Mouse (Mus musculus): ENCODE data around the gene Irs2.
A peak's percentile ranks its signal among the peaks of the same experiment; 100 is the strongest.

Irs2 gene

DNA sequence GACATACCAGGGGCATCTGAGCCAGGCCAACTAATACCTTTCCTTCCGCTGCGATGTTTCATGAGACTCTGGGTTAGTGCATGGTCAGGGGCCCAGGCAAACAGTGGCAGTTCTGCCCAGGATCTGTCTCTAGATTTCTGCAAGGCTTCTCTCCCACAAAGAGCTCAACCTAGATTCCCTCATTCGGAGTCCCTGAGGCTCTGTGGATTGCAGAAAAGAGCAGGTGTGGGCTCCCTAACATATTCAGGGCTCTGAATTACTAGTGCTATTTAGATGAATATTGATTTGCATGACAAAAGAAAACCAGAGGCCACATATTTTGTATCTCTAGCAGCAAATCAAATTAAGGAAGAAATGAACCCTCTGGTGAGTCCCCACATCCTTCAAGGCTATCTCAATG, 18.3 kb downstream of the Irs2 start:
- DNase-seq (ENCODE audit: low spot score): no peak

DNA sequence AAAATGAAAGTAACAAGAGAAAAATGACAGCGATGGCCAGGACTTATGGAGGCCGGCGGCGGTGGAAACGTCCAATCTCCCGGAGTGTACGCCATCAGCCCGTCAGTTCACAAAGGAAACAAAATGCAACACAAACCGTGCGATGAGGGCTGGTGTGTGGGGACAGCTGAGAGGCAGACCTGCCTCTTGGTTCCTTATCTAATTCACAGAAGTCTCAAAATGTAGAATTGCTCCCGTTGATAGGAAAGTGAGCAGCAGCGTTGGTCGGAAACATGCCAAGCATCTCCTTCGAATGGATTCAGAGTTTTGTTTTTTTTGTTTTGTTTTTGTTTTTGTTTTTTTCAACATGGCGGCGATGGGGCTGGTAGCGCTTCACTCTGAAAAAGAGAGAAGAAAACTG, 21.6 kb downstream of the Irs2 start:
- DNase-seq (ENCODE audit: low spot score): no peak

DNA sequence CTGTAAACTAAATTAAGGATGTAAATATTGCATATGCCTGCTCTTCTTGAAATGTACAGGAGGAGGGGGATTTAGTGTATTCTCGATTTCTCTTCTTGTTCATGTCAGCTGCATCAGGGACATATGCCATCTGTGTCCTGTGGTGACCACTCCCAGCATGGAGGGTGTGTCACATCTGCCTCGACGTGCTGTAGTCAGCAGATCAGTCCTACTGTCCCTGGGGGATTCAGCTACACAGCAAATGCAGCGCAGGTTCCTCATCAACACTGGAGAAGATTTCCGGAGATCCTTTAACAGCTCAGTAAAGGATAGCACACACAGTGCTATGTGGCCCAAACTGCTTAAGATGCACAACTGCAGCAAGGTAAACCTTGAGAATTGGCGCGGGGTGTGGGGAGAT, 23.2 kb downstream of the Irs2 start:
- DNase-seq (ENCODE audit: low spot score): no peak

DNA sequence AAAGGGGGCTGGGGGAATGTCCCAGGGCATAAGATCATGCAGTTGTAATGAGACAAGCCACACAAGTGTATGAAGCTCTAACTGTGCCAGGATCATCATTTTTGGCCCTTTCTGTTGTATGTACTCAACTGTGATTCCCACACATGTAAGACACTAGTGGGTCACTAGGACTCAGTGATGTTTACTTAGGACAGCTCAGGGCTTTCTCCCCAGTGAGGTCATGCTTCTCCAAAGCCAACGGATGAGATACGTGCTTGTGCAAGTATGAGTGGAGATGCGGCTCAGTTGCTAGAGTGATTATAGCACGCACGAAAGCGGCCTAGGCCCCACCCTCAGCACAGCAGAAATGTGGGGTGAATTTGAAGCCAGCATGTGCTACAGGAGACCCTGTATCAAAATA, 27.4 kb downstream of the Irs2 start:
- no peak for DNase-seq (ENCODE audit: low spot score)

DNA sequence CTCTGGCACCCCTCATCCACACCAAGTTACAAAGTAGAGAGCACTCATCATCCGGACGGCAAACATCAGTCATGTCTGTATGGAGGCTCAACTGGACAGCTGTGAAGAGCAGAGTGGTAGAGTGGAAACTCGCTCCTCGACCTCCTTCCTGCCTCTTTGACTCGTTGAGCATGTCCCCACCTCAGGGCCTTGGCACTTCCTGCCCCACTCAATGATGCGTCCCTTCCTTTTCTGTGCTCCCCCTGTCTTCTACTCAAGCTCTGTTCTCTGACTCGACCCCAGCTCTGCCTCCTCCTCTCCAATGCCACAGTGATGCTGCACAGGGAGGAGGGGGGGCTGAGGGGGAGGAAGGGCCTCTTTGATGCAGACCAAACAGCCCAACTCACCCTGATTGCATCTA, 28.3 kb downstream of the Irs2 start:
- DNase-seq (ENCODE audit: low spot score): no peak

DNA sequence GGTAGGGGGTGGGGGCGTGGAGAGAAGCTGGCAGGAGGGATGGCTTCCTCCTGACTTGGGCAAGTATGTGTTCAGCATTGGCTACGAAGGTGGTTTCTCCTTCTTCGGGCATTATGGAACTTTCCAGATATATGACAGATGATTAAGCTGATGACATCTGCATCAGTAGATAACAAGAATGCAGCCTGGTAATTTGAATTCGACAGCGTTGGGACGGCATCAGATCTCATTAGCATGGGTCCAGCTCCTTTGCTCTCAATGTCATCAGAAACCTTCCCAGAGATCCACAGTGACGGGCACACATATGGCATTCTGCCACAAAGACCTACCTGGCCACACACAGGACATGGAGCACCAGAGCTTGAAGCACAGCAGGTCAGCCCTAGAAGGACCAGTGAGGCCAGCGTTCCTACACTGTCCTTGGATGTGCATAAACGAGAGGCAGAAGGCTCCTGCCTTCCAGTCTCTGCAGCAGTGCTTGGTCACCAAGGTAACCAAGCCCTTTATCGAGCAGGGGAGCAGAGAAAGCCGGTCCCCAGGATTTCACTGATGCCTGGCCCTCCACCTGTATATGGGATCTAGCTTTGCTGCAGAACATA, 29.0 kb downstream of the Irs2 start:
- no peak for DNase-seq (ENCODE audit: low spot score)

GRCm38 (mm10) chr8:10978377-10978776, 29.9 kb downstream of the Irs2 start:
- peak; percentile 17 for DNase-seq (ENCODE audit: low spot score)

DNA sequence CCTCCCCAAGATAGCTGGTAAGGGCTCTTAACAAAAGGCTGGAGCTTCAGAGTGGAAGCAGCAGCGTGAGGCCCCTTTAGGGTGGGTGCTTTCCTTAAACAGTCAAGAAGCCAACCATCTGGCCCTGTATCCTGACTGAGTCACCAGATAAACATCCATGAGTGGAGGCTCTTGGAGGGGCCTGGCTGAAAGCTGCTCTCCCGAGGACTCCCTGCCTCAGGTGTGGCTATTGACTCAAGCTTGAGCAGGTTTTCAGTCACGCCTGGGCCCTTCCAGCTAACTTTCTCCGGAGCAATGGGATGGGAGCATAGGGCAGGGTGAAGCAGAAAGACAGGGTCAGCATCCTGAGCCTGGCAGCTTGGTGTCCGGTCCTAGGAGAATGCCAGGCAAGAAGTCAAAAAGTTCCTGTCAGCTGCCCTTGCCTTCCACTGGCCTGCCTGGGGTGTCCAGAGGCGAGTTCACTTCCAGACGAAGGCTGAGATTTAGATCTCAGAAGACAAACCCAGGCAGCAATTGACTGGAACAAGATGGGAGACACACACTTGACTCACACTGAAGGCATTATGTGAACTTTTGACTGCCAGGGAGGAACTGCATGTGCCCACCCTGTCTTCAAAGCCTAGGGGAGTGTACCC, 30.4 kb downstream of the Irs2 start:
- DNase-seq (ENCODE audit: low spot score): no peak

- DNase-seq (ENCODE audit: low spot score): no peak
Observed at GRCm38 (mm10) chr8:10974659-10975058, 33.6 kb downstream of the Irs2 start.

DNA sequence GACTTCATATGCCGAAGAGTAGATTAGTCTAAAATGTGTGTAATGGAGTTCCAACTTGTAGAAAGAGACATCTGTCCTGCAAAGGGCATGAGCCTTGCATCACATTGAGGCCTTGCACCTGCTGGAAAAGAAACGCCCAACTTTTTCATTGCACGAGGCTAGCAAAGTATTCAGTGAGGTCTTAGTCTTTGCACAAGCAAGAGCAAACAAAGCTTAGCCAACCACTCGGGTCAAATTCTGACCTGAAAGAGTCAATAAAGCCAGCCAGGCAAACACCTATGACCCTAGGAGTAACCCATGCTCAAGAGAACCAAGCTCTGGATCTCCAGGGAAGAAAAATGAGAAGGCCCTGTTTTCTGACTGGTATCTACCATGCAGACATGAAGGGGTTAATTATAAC, 34.1 kb downstream of the Irs2 start:
- no peak for DNase-seq (ENCODE audit: low spot score)

DNA sequence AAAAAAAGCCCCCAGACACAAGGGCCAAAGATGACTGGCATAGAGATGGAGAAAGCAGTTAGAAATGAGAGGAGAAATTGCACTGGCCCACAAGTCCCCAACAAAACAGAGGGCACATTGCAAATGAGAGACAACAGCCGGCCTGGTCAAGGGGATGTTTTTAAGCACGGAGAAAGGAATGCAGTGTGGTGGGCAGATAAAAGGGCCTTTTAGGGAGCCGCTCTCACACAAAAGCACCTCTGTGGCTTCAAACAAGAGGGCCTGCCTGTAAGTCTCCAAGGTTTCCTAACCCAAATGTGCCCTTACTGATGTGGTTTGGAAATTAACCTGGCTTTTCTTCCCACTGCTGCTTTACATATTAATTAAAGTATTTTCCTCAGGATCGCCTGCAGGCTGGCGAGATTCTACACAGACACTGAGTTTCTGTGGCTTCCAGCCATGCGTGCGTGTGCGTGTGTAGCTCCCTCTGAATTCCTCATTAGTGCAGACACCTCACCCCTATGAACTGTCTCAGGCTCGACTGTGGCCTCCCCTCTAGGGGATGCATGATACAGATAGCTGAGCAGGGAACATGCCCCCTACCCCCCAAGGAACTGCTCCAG, 35.3 kb downstream of the Irs2 start:
- no peak for DNase-seq (ENCODE audit: low spot score)

DNA sequence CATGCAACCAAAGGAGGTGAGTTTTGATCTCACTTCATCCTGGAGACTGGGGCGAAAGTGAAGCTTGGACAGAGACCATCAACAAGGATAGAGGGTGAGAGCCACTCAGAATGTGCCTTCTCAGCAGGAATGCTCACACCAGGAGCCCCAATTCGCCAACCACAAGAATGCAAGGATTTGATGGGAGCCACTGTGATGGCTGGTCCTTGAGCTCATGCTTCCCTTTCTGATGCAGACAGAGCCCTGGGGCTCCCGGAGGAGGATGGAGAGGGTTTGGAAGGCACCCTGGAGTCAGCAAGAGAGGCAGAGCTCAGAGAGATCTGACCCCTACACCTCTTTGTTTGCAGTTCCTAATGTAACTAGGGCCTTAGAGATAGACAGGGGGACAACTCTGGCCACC, 36.3 kb downstream of the Irs2 start:
- DNase-seq (ENCODE audit: low spot score): no peak

- DNase-seq (ENCODE audit: low spot score): no peak
Observed at GRCm38 (mm10) chr8:10971509-10971908, 36.7 kb downstream of the Irs2 start.

GRCm38 (mm10) chr8:10970496-10971456, 37.5 kb downstream of the Irs2 start:
- DNase-seq (ENCODE audit: low spot score): no peak

DNA sequence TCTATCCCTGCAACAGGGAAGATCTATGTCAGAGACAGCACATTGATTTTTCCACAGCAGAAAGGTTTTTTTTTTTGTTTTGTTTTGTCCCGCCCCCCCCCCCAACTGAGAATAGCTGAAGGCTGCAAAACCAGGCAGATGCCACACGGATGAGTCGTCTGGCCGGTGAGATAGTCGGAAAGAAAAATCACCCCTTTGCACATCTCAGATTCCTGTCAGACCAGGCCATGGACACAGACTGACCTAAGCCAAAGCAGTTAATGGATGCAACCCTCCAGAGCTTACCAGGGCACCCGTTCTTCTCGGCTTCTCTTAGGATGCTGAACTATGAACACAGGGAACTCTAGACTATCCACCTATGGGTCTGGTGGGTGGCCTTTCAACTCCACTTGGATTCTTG, 39.6 kb downstream of the Irs2 start:
- DNase-seq (ENCODE audit: low spot score): no peak

GRCm38 (mm10) chr8:10965401-10966117, 42.7 kb downstream of the Irs2 start:
- DNase-seq (ENCODE audit: low spot score): no peak

DNA sequence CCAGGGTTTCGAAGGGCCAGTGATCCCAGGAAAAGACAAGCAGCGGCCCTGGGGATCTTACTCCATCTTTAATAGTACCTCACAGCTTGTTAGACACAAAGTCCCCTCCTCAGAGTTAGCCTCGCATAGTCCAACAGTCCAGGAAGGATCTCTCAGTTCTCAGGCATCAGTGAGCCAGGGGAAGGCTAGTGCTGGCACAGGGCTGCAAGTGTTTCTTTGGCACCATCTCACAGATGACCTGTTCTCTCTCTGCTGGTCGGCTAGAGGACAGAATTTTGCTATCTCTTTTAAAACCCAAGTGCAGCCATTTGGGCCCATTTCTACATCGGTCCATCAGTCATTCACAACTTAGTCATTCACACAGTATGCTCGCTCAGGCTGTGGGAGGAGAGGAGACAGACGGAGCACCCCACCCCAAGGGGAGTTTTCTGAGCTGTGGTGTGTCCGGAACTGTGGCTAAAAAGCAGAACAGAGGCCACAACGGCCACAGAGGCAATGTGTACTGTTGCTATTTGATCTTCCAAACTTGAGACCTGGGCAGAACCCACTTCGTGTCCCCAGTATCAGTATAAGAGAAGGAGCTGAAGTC, 43.7 kb downstream of the Irs2 start:
- DNase-seq (ENCODE audit: low spot score): no peak

DNA sequence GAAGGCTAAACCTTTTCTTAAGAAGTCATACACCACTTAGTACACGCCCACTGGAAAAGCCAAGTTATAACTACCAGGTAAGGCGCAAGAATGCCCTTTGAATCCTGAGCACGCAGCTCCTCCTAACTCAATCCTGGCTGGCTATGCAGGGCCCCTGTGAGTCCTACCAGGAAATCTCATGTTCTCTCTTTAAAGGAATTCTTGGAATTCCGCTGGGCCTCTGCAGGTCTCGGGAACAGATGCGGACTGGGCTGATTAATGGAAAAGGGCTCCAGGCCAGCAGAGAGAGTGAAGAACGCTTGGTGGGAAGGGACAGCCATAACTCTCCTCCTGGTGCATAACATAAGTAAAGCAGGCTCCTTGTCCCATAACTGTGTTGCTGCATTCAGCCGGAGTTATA, 46.3 kb downstream of the Irs2 start:
- DNase-seq (ENCODE audit: low spot score): no peak

DNA sequence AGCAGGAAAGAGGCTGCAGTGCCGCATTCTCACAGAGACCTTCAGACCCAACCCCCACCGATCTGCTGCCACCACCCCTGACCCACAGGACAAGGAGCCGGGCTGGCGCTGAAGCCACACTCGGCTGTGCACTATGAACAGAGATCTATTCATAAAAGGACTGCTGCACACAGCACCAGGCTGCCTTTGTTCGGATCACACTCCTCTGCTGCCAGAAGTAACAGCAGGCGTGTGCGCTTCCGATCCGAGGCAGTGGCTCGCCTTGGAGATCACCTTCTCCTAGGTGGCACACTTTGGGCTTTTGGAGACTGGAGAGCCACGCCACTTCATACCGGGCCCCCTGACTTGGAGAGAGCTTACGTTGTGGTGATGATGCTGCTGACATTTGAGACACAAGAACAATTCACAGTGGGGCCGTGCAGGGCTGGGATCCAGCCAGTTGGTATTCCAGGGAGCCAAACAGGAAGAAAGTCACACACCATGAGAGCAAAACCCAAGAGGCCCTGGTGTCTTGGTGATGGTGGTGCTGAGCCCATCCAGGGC, 47.9 kb downstream of the Irs2 start:
- DNase-seq (ENCODE audit: low spot score): no peak

DNA sequence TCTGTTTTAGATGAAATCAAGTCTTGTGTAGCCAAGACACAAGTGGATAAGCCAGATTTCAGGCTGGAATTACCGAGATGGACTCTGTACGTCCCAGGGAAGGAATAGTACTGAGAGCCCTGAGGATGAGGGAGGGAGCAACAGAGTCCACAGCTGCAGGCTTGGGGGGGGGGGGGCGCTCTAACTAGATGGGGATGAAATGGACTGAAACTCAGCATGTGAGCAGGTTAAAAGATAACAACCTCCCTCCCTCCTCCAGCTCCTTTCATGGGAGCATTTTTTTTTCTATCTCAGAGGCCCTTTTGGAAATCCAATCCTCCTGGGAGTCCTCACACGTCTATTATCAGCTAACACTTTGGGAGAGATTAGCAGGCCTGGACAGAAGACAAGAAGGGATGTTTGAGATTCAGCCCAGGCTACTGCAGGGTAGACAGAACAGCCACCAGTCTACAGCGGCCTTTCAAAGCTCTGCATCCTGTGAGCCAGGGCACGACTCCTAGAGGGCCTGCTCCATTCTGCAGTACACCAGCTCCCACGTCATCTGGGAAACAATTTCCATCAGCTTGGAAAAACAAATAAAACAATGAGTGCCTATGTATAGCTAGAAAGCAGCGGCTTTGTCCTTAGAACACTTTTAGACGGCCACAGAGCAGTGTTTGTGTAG, 50.8 kb downstream of the Irs2 start:
- no peak for DNase-seq (ENCODE audit: low spot score)

Measured in ovary, postnatal 10 days (tissue).